Mouse (Mus musculus): ENCODE results near the gene Tex38.

Gene Tex38

DNA sequence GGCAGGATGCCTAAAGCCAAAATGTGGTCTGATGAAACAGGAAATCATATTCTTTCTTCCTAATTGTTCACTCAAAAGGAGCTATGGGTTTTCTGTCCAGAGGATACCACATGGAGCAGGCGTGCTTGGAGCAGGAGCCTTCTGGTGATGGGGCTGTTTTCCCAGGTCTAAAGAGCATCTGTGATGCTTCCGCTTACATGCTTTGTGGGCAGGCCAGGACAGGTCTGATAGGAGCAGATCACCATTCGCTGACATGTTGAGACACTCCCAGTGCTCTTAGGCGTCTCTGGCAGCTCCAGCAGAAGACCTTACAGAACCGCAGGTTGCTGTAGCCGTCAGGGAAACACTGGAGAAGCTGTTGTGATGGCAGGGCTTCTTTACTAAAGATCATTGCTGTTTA, 5.8 kb downstream of the Tex38 start:
- no peak for DNase-seq (ENCODE audit: low read depth in 1 of 2, low spot score in 2 of 2)

- no peak for DNase-seq (ENCODE audit: low read depth in 1 of 2, low spot score in 2 of 2)
These were observed 13.0 kb downstream of the Tex38 start for GRCm38 (mm10) chr4:115767647-115768467.

GRCm38 (mm10) chr4:115764581-115764980, 16.2 kb downstream of the Tex38 start:
- no peak for DNase-seq (ENCODE audit: low read depth in 1 of 2, low spot score in 2 of 2)

GRCm38 (mm10) chr4:115761206-115761605, 19.6 kb downstream of the Tex38 start:
- DNase-seq (ENCODE audit: low read depth in 1 of 2, low spot score in 2 of 2) = no peak

DNA sequence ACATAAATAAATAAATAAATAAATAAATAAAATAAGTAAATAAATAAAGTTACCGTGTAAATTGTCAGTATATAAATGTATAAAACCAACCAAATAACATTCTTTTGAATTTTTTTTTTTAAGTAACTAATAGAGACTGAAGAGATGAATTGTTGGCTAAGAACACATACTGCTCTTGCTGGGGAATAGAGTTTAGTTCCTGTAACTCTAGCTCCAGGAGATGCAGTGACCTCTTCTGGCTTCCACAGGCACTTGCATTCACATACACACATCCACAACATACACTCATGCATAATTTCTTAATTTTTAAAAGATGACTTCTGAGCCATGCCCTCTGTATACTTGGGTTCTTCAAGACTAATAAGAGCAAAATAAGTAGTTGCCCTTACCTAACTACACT, 26.0 kb downstream of the Tex38 start:
- no peak for DNase-seq (ENCODE audit: low read depth in 1 of 2, low spot score in 2 of 2)

- DNase-seq (ENCODE audit: low read depth in 1 of 2, low spot score in 2 of 2) = no peak
These were observed 26.7 kb downstream of the Tex38 start for GRCm38 (mm10) chr4:115754101-115754500.

- DNase-seq (ENCODE audit: low read depth in 1 of 2, low spot score in 2 of 2) = no peak
These were observed 31.5 kb downstream of the Tex38 start for GRCm38 (mm10) chr4:115749336-115749735.

- no peak for DNase-seq (ENCODE audit: low read depth in 1 of 2, low spot score in 2 of 2)
These were observed 32.6 kb downstream of the Tex38 start for GRCm38 (mm10) chr4:115748181-115748580.

- no peak for DNase-seq (ENCODE audit: low read depth in 1 of 2, low spot score in 2 of 2)
These were observed 37.7 kb downstream of the Tex38 start for GRCm38 (mm10) chr4:115743096-115743495.

GRCm38 (mm10) chr4:115742658-115743057, 38.2 kb downstream of the Tex38 start:
- DNase-seq (ENCODE audit: low read depth in 1 of 2, low spot score in 2 of 2) = no peak

GRCm38 (mm10) chr4:115738481-115738985, 42.3 kb downstream of the Tex38 start:
- DNase-seq (ENCODE audit: low read depth in 1 of 2, low spot score in 2 of 2) = no peak

GRCm38 (mm10) chr4:115737551-115738041, 43.2 kb downstream of the Tex38 start, which contains the start of gene Efcab14:
TSS of gene Efcab14 (plus strand) at chr4:115737744.
- DNase-seq (ENCODE audit: low read depth in 1 of 2, low spot score in 2 of 2) = peak; percentile 97

GRCm38 (mm10) chr4:115734867-115735266, 46.0 kb downstream of the Tex38 start:
- no peak for DNase-seq (ENCODE audit: low read depth in 1 of 2, low spot score in 2 of 2)

- no peak for DNase-seq (ENCODE audit: low read depth in 1 of 2, low spot score in 2 of 2)
These were observed 47.1 kb downstream of the Tex38 start for GRCm38 (mm10) chr4:115733746-115734145.

GRCm38 (mm10) chr4:115732223-115732818, 48.5 kb downstream of the Tex38 start:
- no peak for DNase-seq (ENCODE audit: low read depth in 1 of 2, low spot score in 2 of 2)

- DNase-seq (ENCODE audit: low read depth in 1 of 2, low spot score in 2 of 2) = peak in 1 of 2 experiments; percentile 52
These were observed 49.1 kb downstream of the Tex38 start for GRCm38 (mm10) chr4:115731588-115732222.

Data from monocyte, adult 2 months (primary cell).